Mouse (Mus musculus): ENCODE measurements around the gene Pih1d2.

Gene Pih1d2

DNA sequence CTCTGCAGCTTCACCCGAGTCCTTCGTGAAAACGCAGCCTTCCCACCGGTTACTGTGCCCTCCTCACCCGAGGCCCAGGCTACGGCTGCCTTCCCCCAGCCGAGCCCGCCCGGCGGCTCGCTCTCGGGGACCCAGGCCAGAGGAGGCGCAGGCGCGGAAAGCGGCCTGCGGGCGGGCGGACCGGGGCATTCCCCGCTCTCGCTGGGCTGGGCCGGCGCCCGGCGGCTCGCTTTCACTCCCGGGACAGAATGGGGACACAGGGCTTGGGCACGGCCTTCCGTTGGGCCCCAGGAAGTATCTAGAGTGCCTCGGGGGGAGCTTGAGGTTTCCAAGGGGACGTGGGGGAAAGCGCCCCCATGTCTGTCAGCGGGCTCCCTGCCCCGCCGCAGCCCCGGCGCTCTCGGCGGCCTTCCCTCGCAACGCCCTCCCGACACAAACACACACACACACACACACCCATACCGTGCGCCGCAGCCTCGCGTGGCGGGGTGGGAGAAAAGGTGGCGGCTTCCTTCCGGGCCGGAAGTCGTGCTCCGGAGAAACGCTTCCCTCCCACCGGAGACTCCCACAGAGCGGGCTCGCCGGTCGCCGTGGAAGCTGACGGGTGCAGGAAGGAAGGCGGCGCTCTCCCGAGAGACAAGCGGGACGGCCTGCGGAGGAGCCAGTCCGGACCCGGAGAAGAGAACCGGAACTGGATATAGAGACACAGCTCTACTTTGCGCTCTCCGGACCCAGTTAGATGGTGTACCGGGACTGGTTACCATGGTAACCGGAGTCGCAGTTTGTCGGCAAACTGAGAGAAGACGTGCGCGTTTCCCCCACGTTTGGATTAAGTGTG is at the start of gene Pih1d2, which contains the start of gene Nkapd1:
Gene Pih1d2, plus strand, starts transcription at position 556 of the 838 bp plus-strand sequence.
Gene Nkapd1, minus strand, starts transcription at position 699 of the 838 bp plus-strand sequence.
- DNase-seq (ENCODE audit: low spot score in 2 of 2), result peak; percentile 93 to 95

- DNase-seq (ENCODE audit: low spot score in 2 of 2), result no peak
These were observed 49.7 kb upstream of the Pih1d2 start for GRCm38 (mm10) chr9:50567372-50567771.

GRCm38 (mm10) chr9:50567881-50568280 is 49.2 kb upstream of the Pih1d2 start:
- DNase-seq (ENCODE audit: low spot score in 2 of 2), result no peak

- DNase-seq (ENCODE audit: low spot score in 2 of 2), result no peak
These were observed 47.3 kb upstream of the Pih1d2 start for GRCm38 (mm10) chr9:50569599-50570525.

GRCm38 (mm10) chr9:50580370-50580769 is 36.8 kb upstream of the Pih1d2 start:
- DNase-seq (ENCODE audit: low spot score in 2 of 2), result no peak

- DNase-seq (ENCODE audit: low spot score in 2 of 2), result no peak
These were observed 31.8 kb upstream of the Pih1d2 start for GRCm38 (mm10) chr9:50585145-50585818.

DNA sequence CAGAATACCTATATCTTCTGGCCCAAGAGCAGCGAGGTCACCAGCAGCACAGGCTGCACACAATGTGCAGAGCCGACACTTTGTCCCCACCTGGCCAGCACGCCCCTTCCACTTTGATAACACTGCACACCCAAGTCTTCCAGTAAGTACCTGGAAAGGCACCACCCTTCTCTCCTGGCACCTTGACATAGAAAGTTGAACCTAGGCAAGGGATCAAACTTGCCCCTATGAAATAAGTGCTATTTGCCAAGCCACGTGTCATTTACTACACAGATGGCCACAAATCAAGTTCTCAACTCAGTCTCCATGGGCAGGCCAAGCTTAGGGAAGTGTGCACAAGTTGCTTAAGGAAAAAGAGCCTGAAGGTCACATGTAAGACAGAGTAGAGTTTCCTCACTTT is 30.2 kb upstream of the Pih1d2 start:
- DNase-seq (ENCODE audit: low spot score in 2 of 2), result no peak

DNA sequence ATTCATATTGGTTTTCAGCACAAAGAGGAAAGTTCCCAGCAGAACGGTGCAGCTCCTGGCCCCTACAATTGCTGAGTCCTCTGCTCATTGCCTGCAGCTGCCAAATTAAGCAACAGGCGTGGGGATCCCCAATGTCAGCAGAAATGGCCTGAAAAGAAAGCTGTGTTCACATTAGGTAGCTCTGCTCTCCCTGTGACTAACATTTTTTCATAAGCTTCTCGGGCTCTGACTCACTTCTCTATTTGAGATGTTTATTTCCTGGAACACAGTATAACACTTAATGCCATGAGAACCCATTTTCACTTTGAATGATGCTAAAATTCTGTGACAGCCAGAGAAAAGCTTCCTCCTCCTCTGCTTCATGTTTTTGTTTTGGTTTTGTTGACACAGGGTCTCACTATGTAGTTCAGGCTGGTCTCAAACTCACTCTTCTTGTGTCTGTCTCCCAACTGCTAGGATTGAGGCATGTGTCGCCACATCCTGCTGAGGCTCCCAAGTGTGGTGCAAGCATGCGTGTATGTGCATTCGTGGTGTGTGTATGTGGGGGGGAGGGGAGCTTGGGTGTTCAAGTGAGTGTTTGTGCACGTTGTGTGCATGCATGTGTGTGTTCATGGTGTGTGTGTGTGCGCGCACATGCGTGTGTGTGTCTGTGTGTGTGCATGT is 26.1 kb upstream of the Pih1d2 start:
- no peak for DNase-seq (ENCODE audit: low spot score in 2 of 2)

DNA sequence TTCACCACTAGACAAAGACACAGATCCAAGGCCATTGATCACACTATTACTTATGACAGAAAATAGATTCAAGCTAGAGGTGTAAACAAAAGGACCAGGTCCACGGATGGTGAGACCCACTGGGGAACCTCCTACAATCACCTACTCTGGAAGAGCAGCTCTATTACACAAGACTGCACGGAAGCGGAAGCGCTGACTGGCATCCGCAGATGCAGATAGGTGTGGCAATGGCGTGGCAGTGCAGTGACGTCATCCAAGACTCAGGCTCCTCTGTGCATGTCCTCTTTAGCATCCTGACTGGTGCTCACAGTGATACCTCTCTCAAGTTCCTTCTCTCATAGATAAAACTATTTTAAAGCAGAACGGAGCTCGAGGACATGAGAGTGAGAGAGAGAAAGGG is 24.2 kb upstream of the Pih1d2 start:
- no peak for DNase-seq (ENCODE audit: low spot score in 2 of 2)

- DNase-seq (ENCODE audit: low spot score in 2 of 2), result no peak
These were observed 23.6 kb upstream of the Pih1d2 start for GRCm38 (mm10) chr9:50593544-50593943.

- DNase-seq (ENCODE audit: low spot score in 2 of 2), result no peak
These were observed 22.2 kb upstream of the Pih1d2 start for GRCm38 (mm10) chr9:50594794-50595417.

DNA sequence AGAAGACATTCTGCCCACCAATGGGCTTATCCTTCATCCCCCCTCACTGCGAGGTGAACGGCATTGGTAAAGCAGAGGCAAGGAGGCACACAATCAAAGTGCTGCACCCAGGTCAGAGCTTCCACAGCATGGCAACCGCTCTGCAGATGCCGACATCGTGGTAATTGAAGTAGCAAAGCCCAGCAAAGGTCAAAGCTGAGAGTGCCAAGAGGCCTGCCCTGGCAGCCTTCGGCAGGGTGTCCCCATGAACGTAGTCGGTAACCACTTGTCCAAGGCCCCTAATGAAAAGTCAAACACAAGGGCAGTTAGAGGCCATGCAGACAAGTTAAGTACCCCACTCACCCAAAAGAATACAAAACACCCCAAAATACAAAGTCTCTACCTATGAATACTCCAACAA is 20.1 kb upstream of the Pih1d2 start:
- no peak for DNase-seq (ENCODE audit: low spot score in 2 of 2)

DNA sequence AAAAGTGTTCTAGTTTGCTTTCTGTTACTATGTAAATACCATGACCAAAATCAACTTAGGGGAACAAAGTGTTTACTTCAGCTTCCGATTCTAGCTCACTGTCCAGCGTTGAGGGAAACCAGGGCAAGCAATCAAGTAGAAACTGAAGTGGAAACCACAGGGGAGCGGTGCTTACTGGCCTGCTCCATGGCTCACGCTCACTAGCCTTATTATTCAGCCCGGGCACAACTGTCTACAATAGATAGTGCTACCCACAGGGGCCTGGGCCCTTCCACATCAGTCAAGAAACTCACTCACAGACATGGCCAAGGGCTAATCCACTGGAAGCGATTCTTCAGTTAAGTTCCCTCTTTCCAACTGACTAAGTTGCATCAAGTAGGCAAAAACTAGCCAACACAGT is 15.6 kb upstream of the Pih1d2 start:
- no peak for DNase-seq (ENCODE audit: low spot score in 2 of 2)

DNA sequence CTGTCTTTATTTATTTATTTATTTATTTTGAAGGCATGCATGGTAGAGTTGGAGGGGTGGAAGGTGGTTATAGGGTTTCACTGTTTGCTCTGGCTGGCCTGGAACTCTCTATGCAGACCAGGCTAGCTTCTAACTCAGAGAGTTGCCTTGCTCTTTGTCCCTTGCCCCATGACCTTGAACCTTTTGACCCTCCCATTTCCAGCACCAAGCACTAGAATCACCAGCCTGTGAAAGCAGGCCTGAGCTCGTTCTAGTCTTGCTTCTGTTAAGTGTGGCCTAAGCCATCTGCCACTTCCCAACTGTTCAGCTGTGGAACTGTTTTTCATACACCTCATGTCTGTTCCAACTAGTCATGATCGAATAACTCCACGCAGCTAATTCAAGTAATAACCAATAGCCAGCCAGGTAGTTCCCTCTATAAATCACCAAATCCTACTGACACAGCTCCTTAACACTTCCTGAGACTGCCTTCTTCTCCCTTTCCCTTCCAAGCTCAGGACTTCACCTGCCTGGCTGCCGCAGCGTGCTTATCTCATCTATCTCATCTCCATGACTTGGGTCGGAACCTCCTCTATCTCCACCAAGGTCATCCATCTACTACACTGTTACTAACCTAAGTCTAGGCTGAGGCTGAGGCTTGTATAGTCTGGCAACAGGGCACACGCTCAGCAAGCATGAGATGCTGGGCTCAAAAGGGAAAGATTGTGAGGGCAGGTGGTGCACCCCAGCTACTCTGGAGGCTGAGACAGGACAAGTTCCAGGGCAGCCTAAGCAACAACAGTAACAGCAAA is 14.9 kb upstream of the Pih1d2 start:
- DNase-seq (ENCODE audit: low spot score in 2 of 2), result no peak

DNA sequence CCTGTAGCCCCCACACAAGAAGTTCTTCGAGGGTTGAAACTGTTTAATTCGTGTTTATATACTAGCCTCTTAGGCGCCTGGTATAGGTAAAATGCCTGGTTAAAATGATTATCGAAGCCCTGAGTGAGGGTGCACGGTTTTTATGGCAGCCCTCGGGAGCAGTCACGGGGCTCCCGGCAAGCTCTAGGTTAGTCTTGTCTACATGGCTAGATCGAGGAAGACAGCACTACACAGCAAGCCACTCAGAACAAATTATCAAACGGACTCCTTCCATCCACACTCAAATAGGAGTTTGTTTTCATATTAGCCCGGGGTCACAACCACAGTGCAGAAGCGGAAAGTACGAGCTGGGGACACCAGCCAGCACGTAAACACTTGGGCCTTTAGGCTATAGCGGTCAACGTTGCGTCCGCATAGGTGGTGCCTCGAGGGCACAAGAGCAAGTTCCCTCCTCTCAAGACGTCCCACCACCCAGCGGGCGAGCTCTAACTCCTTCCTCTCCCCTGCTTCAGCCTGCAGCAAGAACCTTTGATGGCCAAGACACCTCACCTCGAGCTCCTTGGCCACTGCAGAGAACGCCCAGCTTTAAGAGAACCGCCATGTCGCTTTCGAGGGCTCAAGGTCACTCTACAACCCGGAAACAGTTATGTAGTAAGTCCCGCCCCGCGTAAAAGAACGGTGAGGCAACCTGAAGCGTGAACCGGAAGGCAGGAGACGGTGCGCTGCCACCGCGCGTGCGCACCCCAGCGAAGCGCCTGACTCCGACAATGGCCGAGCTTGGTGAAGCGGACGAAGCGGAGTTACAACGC is 13.7 kb upstream of the Pih1d2 start, which contains the start of the genes Sdhd and Timm8b:
Gene Sdhd, minus strand, starts transcription at position 624 of the 809 bp plus-strand sequence.
Gene Timm8b, plus strand, starts transcription at position 722 of the 809 bp plus-strand sequence.
- peak; percentile 96 to 97 for DNase-seq (ENCODE audit: low spot score in 2 of 2)

- DNase-seq (ENCODE audit: low spot score in 2 of 2), result no peak
These were observed 13.2 kb upstream of the Pih1d2 start for GRCm38 (mm10) chr9:50603998-50604324.

DNA sequence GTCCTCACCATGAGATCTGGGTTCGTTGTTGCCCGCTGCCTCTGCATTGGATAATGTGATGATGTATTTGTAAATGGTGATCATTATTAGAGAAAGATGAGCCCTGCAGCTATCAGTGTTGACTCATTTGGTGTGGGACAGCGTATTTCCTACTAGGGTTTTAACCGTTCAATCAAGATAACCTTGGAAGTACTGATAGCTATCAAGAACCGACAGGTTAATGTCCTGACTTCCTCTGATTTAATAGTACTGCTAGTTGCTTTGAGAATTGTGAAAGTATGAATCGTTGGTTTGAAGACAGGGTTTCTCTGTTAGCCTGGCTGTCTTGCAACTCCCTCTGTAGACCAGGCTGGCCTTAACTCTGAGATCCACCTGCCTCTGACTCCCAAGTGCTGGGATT is 12.8 kb upstream of the Pih1d2 start:
- no peak for DNase-seq (ENCODE audit: low spot score in 2 of 2)

GRCm38 (mm10) chr9:50612115-50612514 is 5.0 kb upstream of the Pih1d2 start:
- no peak for DNase-seq (ENCODE audit: low spot score in 2 of 2)

GRCm38 (mm10) chr9:50616161-50616560 is 960 bp upstream of the Pih1d2 start:
- DNase-seq (ENCODE audit: low spot score in 2 of 2), result no peak
